Mouse (Mus musculus) testis, adult 2 months (tissue): Measurements from ENCODE around the gene Dram1.

Experiments
- CTCF ChIP-seq: fragments of 200-500 bp; IDR thresholded peaks from 2 replicates; pipeline ENCODE4 v1.5.1; 2012; ENCODE audit warnings: low read depth, mild to moderate bottlenecking, inconsistent platforms, low read length, moderate library complexity; ENCODE audit not compliant: control insufficient read depth, insufficient read depth, insufficient replicate concordance
- POLR2A ChIP-seq: fragments of 200-500 bp; IDR thresholded peaks from 2 replicates; pipeline ENCODE4 v1.6.1; 2012; ENCODE audit warnings: low read depth, mild to moderate bottlenecking, inconsistent platforms, low read length, moderate library complexity; ENCODE audit not compliant: control insufficient read depth

GRCm38 (mm10) chr10:88354599-88354998, 24.3 kb downstream of the Dram1 start:
- TF ChIP-seq CTCF (no peak), POLR2A (no peak)
